In the genomic region with DNA sequence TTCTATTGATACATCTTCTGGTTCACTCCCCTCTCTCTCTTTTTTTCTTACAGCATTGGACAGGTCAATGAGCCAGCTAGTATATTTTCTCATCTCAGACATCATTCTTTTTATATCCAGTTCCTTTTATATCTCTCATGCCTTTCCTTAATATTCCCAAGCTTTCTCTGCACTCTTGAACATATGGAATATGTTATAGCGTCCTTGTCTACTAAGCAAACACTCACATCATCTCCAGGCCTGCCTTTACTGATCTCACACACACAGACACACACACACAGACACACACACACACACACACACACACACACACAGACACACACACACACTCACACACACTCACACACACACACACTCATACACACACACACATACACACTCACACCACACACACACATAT, we compare ENCODE assay signal across 13 mouse cellular contexts.
"Had no signal": no experiment of that assay in that cellular context is flagged by ENCODE, and none has a peak within 500 bp of the region (broad histone marks: within the 10 kb centered on the region; RNA-seq: fewer than 3 reads in every experiment).

No protein-coding gene starts in this region.

- H3K4me3 ChIP-seq: layer of hippocampus, adult 2 months; limb, embryonic 15.5 days; liver, embryonic 12.5 days; midbrain, embryonic 12.5 days; neural tube, embryonic 15.5 days had no signal

- H3K27me3 ChIP-seq: limb, embryonic 15.5 days; liver, embryonic 12.5 days; midbrain, embryonic 12.5 days; neural tube, embryonic 15.5 days had no signal

- H3K27ac ChIP-seq: layer of hippocampus, adult 2 months; liver, embryonic 12.5 days had no signal

- DNase-seq: kidney, adult 8-10 months; kidney, postnatal 4 days; left cerebral cortex, postnatal 4 days; lung, postnatal 10 days; right cerebral cortex, adult 18-20 months; thymus, postnatal 36 days had no signal

- H3K9me3 ChIP-seq: limb, embryonic 15.5 days; liver, embryonic 12.5 days; midbrain, embryonic 12.5 days; neural tube, embryonic 15.5 days had no signal

- ATAC-seq: inflammation-experienced regulatory T-cells, adult 6 months; intestine, postnatal 0 days; liver, embryonic 12.5 days had no signal

- H3K4me2 ChIP-seq: limb, embryonic 15.5 days; liver, embryonic 12.5 days; midbrain, embryonic 12.5 days; neural tube, embryonic 15.5 days had no signal

- H3K9ac ChIP-seq: limb, embryonic 15.5 days; liver, embryonic 12.5 days; midbrain, embryonic 12.5 days; neural tube, embryonic 15.5 days had no signal

- H3K36me3 ChIP-seq: limb, embryonic 15.5 days; liver, embryonic 12.5 days; midbrain, embryonic 12.5 days; neural tube, embryonic 15.5 days had no signal
